Mouse (Mus musculus) heart, embryonic 16.5 days (tissue): ENCODE measurements around the gene Ifnl3. TPM values are rescaled to one million over a fixed set of nuclear protein-coding genes. Genes with fewer than 3 reads are reported as not detected.
"Not testable (repeated sequence)": the region's sequence is repeated elsewhere in the genome, so short reads cannot be mapped to it uniquely, and the experiment has no call there.

Source experiments
- ATAC-seq: fragments of 200-750 bp; cut with Nextera tagmentation; replicated peaks from 2 replicates; pipeline ENCODE4 v1.8.0; 2017; ENCODE audit warnings: moderate number of reproducible peaks; ENCODE audit not compliant: insufficient read depth, low FRiP score; ENCODE audit errors: extremely low read depth
- H3K27ac ChIP-seq: fragments of 300-500 bp; sonication (generic); 2 replicates; pipeline ENCODE4 v1.5.1; 2014; ENCODE audit warnings: mild to moderate bottlenecking, low read length, control low read depth, moderate library complexity
- H3K27me3 ChIP-seq: fragments of 300-500 bp; sonication (generic); 2 replicates; pipeline ENCODE4 v1.6.1; 2014; ENCODE audit warnings: low read length, mixed read lengths; ENCODE audit not compliant: control insufficient read depth, insufficient read depth
- H3K36me3 ChIP-seq: fragments of 300-500 bp; sonication (generic); 2 replicates; pipeline ENCODE4 v1.6.1; 2014; ENCODE audit not compliant: control insufficient read depth, insufficient read depth
- H3K4me1 ChIP-seq: fragments of 300-500 bp; sonication (generic); 2 replicates; pipeline ENCODE4 v1.6.1; 2014; ENCODE audit warnings: low read length, mixed read lengths; ENCODE audit not compliant: control insufficient read depth, insufficient read depth
- H3K4me2 ChIP-seq: fragments of 300-500 bp; sonication (generic); 2 replicates; pipeline ENCODE4 v1.6.1; 2014; ENCODE audit warnings: low read depth, mild to moderate bottlenecking, control low read depth, low read length
- H3K4me3 ChIP-seq: fragments of 300-500 bp; sonication (generic); 2 replicates; pipeline ENCODE4 v1.5.1; 2014; ENCODE audit warnings: mild to moderate bottlenecking, control low read depth, low read length
- H3K9ac ChIP-seq: fragments of 300-500 bp; sonication (generic); 2 replicates; pipeline ENCODE4 v1.6.1; 2014; ENCODE audit warnings: low read length, control low read depth
- H3K9me3 ChIP-seq: fragments of 300-500 bp; sonication (generic); replicated peaks from 2 replicates; pipeline ENCODE4 v1.6.1; 2016; ENCODE audit warnings: low read length; ENCODE audit not compliant: control insufficient read depth
- WGBS: fragments of 180-500 bp; shearing (Covaris S2); extraction: QIAGEN DNeasy Blood & Tissue Kit; methylation state at CpG from one replicate; pipeline ENCODE4 v1.1.7; 2014; 5-methylcytosine and 5-hydroxymethylcytosine counted together
- polyA plus RNA-seq: library from polyadenylated mRNA; unstranded; fragments of >200 nt; fragmentation: Nextera tagmentation; extraction: Ambion mirVana; gene quantifications from 2 replicates; pipeline ENCODE4 v1.2.1, GENCODE M21; 2015

Gene Ifnl3
- polyA plus RNA-seq, 1 experiment from 2014 or later = not detected

DNA sequence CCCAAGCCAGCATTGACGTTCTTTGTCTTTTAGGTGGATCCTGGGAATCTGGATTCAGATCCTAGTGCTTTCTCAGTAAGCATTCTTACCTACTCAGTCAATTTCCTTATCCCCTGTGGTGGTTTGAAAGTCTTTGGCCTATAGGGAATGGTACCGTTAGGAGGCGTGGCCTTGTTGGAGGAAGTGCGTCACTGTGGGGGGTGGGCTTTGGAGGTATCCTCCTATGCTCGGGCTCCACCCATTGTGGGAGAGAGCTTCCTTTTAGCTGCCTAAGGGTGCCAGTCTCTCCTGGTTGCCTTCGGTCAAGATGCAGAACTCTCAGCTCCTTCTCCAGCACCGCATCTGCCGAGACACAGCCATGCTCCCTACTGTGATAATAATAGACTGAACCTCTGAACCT is 30.3 kb upstream of the Ifnl3 start:
- H3K4me3 ChIP-seq = no peak overlapping the region
- no peaks in the 10 kb centered on the region for H3K9me3 ChIP-seq
- 87% methylated on average over 8 of the region's 8 CpGs for WGBS

DNA sequence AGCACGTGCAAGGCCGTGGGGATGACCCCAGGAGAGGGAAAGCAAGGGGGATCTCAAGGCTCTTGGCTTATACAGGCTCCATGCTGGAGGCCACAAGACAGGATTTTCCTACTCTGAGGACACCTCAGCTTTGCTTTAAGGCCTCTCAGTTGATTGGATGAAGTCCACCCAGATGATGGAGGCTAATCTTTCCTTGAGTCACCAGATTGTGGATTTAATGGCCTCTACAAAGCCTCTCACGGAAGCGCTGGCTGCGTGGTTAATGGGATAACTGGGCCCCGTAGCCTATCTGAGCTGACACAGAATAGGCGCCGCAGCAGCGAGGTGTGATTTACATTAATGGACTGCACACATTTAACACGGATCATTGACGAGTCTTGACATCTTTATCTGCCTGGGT is 27.2 kb upstream of the Ifnl3 start:
- Histone ChIP-seq H3K27ac (no peak overlapping the region), H3K4me1 (no peaks in the 10 kb centered on the region), H3K4me3 (no peak overlapping the region), H3K9ac (no peak overlapping the region), H3K9me3 (no peaks in the 10 kb centered on the region), H3K4me2 (no peak overlapping the region), H3K36me3 (no peaks in the 10 kb centered on the region), H3K27me3 (no peaks in the 10 kb centered on the region)
- ATAC-seq = no peak
- 76% methylated on average over 11 of the region's 11 CpGs for WGBS

More for the DNA sequence above, 30.3 kb upstream of the Ifnl3 start:
- no peak for ATAC-seq
- H3K4me2 ChIP-seq = no peak overlapping the region
- no peak overlapping the region for H3K27ac ChIP-seq
- no peaks in the 10 kb centered on the region for H3K36me3 ChIP-seq
- 0 out of 2 replicates have a peak, but pooled peaks cover 5% of the 10 kb centered on the region for H3K4me1 ChIP-seq
- H3K27me3 ChIP-seq = peaks cover 1% of the 10 kb centered on the region; the same call in 1 of the 2 replicates
- H3K9ac ChIP-seq = no peak overlapping the region

DNA sequence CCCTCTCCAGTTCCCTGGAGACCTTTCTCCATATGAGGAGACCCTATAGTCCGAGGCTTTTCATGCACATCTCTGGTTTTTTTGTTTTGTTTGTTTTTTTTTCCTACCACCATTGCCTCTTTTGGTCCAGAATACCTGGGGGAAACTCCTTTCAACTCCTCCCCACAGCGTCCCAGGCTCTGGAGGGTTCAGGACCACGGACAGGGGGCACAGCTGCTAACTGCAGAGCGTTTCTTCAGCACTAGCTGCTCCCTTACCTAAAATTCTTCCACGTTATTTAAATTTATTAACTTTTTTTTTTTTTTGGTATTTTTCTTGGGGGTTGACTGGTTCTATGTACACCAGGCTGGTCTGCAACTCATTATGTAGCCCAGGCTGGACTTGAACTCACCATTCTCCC is 17.1 kb upstream of the Ifnl3 start:
- H3K36me3 ChIP-seq = no peaks in the 10 kb centered on the region
- no peaks in the 10 kb centered on the region for H3K27me3 ChIP-seq
- no peak overlapping the region for H3K4me3 ChIP-seq
- no peak for ATAC-seq
- H3K9me3 ChIP-seq = peaks cover 7% of the 10 kb centered on the region; the same call in 1 of the 2 replicates
- no peaks in the 10 kb centered on the region for H3K4me1 ChIP-seq
- no peak overlapping the region for H3K27ac ChIP-seq
- no peak overlapping the region for H3K4me2 ChIP-seq
- no peak overlapping the region for H3K9ac ChIP-seq
- 5% methylated on average over 5 of the region's 5 CpGs for WGBS

DNA sequence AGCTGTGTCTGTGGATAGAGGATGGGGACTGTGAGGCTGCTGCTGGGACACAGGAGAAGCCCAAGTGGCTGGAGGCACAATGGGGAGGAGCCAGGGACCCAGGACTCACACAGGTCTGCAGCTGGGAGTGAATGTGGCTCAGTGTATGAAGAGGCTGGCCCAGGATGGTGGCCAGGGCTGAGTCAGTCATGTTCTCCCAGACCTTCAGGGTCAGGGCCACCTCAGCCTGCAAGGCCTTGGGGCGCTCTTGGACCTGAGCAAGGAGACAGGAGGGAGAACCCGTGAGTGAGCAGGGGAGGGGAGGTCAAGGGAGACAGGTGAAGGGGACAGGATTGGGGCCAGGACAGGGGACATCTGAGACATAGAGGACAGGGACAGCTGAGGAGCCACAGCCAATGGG is 13.5 kb upstream of the Ifnl3 start:
- not testable (repeated sequence) for H3K9me3 ChIP-seq, H3K4me1 ChIP-seq, ATAC-seq, H3K9ac ChIP-seq, H3K4me3 ChIP-seq, H3K27me3 ChIP-seq, H3K27ac ChIP-seq, H3K4me2 ChIP-seq, H3K36me3 ChIP-seq
- WGBS = no CpG with 5 or more reads among the region's 2 CpGs

DNA sequence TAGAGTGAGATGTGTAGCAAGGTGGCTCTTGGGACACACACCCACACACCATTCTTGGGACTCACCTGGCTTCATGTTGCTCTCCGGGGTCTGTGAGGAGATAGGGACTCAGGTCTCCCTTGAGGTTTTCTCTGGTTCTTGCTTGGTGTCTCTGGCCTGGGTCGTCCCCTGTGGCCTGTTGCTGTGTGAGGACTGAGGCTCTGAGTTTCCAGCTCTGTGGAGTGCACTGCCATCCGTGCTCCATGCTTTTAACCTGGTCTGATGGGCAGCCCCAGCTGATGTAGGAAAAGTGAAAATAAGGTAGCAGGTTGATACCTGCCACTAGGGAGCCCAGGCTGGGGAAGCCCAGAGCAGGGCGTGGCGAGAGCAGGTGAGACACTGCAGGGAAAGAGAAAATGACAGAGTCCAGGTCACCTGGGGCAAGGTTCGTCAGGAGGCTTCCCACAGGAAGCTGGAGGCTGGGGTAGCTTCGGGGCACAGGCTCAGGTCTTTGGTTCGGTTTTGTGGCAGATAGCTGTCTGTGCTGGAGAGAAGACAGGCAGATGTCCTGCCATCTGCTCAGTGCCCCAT is 12.1 kb upstream of the Ifnl3 start, which contains the start of gene Ifnl2:
Gene Ifnl2 (minus strand): TSS at position 51 of the 570 bp plus-strand sequence.
- not testable (repeated sequence) for H3K36me3 ChIP-seq, ATAC-seq, H3K4me1 ChIP-seq, H3K9me3 ChIP-seq, H3K27me3 ChIP-seq, H3K9ac ChIP-seq, H3K4me2 ChIP-seq, H3K27ac ChIP-seq, H3K4me3 ChIP-seq
- WGBS = 63% methylated on average over 8 of the region's 8 CpGs

DNA sequence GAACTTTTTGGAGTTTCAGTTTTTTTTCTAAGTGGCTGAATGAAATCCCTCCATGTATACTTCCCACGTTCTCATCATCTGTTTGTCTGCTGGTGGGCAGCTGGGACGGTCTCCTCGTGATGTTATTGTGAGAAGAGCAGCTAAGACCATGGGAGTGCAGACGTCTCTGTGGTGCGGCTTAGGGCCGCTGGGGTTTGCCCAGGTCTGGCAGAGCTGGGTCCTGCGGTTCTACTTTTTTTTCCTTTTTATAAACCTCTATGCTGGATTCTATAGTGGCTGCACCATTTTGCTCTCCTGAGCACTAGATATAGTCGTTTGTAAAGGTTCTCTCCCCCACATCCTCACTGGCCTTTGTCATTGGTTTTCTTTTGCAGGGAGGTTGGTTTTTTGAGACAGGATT is 11.2 kb upstream of the Ifnl3 start:
- Histone ChIP-seq H3K4me2 (no peak overlapping the region), H3K9ac (no peak overlapping the region), H3K4me1 (no peaks in the 10 kb centered on the region), H3K27me3 (no peaks in the 10 kb centered on the region), H3K9me3 (no peaks in the 10 kb centered on the region), H3K36me3 (no peaks in the 10 kb centered on the region), H3K4me3 (no peak overlapping the region), H3K27ac (no peak overlapping the region)
- 60% methylated on average over 8 of the region's 8 CpGs for WGBS
- ATAC-seq = no peak

DNA sequence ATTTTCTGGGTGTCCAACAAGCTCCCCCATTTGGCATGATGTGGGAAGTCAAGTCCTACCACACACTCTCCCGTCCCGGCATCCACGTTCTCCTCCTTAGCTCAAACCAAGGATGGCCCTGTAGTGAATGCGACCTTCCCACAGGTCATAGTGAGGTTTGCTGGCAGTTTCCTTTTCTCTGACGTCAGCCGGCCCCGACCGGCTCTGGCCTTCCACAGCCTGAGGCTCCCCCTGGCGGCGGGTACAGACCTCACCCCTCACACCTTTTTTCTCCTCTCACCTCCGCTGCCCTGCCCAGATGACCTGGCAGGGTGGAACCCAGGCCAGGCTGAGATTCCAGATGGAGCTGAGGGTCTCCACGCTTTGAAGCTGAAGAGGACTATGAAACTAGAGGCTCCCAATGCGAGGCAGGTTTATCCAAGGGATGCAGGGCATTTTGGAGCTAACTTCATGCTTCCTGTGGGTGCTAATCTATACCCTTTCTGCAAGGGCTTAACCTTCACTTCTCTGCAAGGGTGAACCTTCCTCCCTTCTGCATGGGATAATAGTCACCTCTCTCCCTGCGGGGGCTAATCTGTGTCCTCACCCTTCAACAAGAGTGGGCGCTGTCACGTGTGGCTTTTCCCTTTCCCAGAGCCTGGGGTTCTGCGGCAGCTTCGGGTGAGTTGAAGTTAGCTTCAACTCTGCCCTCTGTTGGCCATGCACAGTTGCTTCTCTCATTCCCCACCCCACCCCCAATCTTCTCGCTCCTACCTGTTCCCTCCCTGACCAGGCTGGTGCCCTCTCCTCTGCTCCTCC is 5.5 kb downstream of the Ifnl3 start:
- peak; percentile 57 for ATAC-seq
- WGBS = 6% methylated on average over 19 of the region's 19 CpGs

DNA sequence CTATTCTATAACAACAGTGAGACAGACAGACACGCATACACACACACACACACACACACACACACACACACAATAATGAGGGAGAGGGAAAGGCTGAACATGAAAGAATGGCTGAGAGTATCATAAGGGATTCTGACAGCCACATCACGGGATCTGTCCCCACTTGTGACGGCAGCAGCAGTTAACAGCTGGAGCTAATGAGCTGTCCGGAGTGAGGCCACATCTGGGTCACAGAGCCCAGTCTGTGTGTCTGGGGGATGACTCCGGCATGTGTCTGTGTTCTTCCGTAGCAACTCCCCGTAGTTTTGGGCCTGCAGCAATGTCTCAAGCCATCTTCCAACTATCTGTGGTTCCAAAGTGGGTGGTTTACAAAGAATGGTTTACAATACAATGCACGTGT is 9.4 kb downstream of the Ifnl3 start:
- H3K4me3 ChIP-seq = no peak overlapping the region
- no peaks in the 10 kb centered on the region for H3K36me3 ChIP-seq
- no peak overlapping the region for H3K27ac ChIP-seq
- no peak overlapping the region for H3K9ac ChIP-seq
- no peak for ATAC-seq
- H3K4me2 ChIP-seq = no peak overlapping the region
- WGBS = 78% methylated on average over 8 of the region's 8 CpGs
- H3K27me3 ChIP-seq = no peaks in the 10 kb centered on the region
- H3K9me3 ChIP-seq = no peaks in the 10 kb centered on the region
- peaks cover 5% of the 10 kb centered on the region; the same call in 1 of the 2 replicates for H3K4me1 ChIP-seq

More for the DNA sequence above, 5.5 kb downstream of the Ifnl3 start:
- Histone ChIP-seq H3K27ac (no peak overlapping the region), H3K9ac (no peak overlapping the region), H3K4me1 (peaks cover 3% of the 10 kb centered on the region; the same call in 1 of the 2 replicates), H3K27me3 (no peaks in the 10 kb centered on the region), H3K36me3 (no peaks in the 10 kb centered on the region), H3K4me2 (0 out of 2 replicates have a peak overlapping the region, but pooled peaks have one; percentile 12), H3K4me3 (no peak overlapping the region), H3K9me3 (no peaks in the 10 kb centered on the region)

DNA sequence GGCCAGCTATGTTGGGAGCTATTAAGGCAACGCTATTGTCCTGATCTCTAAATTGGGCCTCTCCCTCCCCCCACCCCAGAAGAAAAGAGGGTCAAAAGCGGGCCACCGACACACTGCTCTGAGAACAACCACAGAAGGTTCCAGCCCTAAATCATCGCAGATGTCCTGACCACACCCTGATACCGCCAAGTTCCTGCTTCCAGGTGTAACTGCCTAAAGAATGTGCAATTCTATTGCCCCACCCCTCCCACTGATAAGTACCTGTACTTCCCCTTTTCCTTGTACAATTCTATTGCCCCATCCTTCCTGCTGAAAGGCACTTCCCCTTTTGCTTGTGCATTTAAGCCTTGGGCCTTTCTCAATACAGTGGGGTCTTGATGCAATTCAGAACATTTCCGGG is 16.2 kb downstream of the Ifnl3 start:
- not testable (repeated sequence) for H3K4me2 ChIP-seq, H3K27ac ChIP-seq, H3K9ac ChIP-seq, ATAC-seq, H3K27me3 ChIP-seq, H3K9me3 ChIP-seq, H3K36me3 ChIP-seq, H3K4me3 ChIP-seq, H3K4me1 ChIP-seq
- 90% methylated on average over 6 of the region's 6 CpGs for WGBS
